Mouse (Mus musculus) heart, adult 9 months (tissue): ENCODE results near the gene Astn2.

ENCODE experiments used
- DNase-seq, 2 experiments: peaks; one replicate each; pipeline ENCODE4 v3.0.0; 2022; ENCODE audit warnings: low spot score in 2 of 2

Astn2 gene

DNA sequence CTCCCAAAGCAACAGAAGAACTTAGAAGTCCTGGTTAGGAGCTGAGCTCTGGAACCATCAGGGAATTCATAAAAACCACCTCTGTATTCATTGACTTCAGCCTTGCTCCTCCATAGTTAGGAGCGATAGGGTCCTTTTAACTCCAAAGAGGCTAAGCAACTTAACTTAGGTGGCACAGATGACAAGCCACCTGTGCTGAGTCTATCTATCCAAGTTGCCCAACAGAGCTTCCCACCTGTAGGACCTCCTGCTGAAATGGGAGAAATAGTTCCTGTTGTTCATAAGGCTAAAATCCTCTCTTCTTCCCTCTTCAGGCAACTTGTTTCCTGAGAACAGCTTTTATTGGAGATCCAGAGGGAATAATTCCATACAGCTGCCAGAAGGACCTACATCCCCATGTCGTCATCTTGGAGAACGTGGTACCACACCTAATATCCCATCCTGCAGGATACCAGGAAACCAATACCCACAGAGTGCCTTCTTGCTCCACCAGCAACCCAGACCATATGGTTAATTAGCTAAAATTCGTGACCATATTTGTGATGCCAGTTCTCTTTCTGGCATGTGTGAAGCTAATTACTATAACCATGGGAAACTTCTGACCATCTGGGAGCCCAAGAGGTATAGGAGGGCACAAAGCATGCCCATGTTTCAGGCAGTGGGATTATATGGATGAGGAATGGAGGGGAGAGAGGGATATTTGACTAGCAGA is 730.0 kb downstream of the Astn2 start:
- no peak for DNase-seq

DNA sequence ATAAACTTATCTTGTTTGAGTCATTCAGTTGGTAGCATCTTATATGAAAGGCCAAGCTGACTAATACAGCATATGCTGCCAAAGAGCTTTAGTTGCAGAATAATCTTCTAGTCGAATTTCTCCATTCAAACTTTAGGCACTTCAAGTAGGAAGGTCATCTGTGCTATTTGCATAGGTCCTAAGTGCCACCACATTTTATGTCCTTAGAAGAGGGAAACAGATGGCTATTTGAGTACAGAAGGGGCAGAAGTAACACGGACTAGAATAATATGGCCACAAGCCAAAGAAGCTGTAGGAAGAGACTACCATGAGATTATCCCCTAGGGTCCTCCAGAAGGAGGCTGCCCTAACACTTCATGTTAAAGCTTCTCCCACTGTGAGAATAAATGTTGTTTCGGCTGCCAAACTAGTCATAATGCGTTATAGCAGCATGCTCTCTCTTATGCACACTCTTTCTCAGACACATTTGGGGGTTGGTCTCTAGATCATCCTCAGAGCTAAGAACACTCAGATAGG is 730.9 kb downstream of the Astn2 start:
- DNase-seq, result no peak

DNA sequence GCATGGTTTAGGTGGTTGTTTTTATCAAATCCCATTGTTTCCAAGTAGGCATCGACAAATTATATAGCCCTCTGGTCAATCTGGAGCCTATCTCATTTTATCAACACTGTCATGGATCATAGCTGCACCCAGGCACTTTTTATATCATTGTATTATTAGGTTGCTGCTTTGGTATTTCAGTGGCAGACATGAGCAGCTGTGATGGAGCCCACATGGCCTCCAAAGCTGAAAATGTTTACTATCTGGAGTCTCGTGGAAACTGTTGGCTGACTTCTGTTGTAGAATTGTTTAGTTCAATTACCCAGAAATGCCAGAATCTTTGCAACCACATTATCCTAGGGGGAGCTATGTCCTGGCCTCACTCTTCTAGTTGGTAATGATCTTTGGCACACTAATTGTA is 732.1 kb downstream of the Astn2 start:
- DNase-seq, result no peak

DNA sequence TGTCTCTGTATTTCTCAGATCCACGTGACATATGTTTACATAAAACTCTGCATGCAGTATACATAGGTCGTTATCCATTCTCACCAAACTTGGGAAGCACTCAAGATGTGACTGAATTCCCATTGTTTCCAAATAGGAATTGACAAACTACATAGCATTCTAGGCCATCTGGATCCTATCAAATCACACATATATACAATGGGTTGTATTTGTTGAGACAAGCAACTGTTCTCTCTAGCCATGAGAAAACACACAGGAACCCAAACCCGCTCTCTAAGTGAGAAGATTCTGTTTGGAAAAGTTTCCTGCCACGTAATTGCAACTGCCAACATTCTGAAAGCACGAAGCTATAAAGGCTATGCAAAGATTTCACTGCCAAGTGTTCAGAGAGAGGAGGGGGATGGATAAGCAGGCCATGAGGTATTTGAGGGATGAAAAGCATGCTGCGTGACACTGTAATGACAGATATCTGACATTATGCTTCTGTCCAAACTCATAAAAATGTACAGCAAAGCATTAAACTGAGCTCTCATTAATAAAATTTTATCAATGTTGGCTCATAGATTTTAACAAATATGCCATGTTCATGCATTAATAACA is 732.7 kb downstream of the Astn2 start:
- no peak for DNase-seq

DNA sequence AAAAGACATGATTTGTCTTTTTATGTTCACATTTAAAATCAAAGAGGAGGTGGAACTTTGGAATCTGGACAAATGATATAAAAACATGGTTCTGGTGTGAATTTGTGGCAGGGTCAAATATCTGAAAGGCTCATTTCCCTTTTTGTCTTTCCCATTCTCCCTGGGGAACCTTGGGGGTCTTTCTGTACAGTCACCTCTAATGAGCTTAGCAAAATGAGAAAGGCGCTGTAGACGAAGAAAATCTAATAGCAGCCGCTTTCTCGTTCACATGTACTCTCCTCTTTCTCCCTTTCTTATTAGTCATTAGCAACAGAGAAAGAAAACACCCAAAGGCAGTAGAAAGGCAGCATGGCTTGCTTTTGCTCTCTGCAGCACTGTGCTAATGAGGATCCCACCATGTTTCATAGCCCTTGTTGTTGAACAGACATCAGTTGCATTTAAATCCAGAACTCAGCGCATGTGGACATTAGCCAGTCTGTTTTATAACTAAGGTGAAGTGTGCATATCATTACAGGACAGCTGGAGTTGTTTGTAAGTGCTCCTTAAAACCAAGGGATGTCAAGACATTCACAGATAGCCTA is 737.3 kb downstream of the Astn2 start:
- DNase-seq, result no peak

DNA sequence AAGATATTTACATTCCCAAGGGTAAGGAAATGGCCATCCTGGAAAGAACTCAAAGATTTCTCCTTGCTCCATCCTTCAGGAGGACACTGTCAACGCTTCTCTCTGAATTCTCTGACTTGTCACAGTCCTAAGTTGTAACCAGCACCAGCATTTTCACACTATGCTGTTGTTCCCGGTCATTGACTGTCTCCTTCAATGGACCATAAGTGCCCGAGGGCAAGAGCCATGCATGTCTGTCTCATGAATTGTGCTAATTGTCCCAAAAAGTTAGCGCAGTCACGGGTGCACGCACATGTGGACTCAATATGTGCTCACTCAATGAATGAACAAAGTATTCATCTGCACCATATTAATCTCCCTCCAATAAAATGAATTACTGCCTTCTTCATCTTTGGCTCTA is 741.2 kb downstream of the Astn2 start:
- no peak for DNase-seq

DNA sequence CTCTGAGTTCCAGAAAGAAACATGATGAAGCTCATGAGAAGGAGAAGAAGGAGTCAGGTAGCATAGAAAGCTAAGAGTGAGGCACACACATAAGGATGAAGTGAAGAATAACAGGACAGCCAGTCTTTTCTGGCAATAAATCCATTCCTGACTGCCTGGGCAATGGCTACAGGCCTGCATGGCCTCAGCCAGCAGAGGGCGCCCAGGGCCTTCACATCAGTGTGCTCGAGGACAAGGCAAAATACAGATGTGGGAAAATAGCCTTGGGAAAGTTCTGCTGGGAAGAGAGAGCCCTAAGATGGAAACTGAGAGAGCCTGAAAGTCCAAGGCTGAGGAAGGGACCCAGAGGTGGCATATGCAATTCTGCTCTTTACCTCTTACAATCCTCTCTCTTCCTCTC is 749.7 kb downstream of the Astn2 start:
- DNase-seq, result peak; percentile 6 to 41

DNA sequence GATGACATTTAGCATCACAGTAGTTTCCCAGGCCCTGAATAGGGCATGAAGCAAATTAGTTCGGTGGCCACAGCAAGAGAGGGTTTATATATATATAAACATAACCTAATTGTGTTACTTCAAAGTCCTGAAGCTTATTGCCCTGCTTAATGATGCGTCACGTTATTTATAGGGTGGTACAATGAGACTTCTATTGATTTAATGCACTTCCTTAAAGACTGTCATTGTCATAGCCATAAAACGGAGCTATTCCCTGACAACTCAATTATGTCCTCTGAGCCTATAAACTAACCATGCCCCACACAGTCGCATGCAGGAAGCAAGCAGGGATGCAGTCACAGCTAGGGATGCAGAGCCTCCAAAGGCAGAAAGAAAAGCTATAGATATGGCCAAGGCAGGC is 761.8 kb downstream of the Astn2 start:
- no peak for DNase-seq

DNA sequence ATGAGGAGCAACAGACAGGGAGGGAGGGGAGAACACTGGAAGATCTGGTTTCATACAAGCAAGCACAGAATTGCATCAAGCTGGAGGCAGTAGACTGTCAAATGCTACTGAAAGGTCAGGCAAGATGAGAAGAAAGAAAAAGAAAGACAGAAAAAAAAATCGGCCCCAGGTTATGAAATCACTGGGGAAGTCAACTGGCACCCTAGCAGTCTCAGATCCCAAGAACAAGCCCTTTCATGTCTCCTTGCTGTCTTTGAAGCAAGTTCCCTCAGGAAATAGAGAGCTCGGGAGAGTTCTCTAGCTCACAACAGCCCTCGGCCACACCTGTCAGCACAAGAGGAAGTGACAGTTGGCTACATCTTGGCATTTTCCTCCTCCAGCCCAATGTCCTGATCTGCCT is 766.2 kb downstream of the Astn2 start:
- no peak for DNase-seq

DNA sequence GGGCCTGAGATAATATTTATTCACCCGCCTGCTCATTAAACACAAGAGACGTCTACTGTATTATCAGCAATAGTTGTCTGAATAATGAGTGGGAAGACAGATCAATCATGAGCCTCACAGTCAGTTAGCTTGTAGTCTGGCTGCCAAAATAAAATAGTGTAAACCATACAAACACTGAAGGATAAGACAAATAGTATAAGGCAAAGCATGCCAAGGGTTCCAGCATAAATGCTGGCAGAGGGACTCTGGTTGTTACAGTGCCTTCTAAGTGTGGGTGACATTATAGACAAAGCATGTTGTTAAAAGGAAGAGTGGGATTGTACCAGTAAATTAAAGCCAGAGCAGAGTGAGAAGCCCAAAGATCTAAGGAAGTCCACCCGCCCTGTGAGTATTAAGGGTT is 784.3 kb downstream of the Astn2 start:
- DNase-seq, result no peak

DNA sequence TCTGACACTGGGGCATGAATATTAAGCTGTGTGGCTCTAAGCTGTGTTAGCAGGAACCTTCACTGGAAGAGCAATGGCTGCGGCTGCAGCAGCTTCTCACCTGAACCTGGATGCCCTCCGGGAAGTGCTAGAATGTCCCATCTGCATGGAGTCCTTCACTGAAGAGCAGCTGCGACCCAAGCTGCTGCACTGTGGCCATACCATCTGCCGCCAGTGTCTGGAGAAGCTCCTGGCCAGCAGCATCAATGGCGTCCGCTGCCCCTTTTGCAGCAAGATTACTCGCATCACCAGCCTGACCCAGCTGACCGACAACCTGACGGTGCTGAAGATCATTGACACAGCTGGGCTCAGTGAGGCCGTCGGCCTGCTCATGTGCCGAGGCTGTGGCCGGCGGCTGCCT is 791.3 kb downstream of the Astn2 start:
- no peak for DNase-seq

DNA sequence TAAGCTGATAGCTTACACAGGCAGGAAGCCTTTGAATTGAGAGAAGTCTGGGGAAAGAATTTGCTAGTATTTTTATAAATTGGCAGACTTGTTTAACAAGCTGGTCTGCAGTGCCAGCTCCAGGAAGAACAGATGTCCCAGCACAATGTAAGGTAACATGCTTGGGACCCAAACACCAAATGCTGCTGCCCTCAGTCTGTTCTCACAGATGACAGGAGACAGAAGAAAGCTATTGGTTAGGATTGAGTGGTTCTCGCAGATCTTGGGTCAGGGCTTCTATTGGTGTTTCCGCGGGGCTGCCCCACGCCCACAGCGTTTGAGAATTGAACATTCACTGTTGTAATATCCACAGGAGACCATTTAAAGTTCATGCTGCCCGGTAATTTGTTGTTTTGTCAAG is 793.5 kb downstream of the Astn2 start:
- DNase-seq, result no peak

DNA sequence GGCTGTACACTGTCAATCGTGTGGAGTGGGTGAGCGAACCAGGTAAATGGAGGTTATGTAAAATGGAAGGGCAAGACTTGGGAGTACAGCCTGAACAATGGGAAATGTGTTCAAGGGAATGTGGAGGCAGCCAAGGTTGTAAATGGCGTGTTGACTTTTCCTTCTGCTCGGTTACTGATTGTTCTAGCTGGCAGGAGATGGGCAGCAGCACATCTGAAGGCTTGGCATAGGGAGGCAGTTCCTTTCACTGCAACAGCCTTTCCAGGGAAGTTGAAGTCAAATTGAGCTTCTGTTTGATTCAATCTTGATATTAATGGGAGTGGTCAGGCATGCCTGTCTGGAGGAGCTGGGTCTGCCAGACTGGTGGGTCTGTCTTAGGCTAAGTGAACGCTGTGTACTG is 794.1 kb downstream of the Astn2 start:
- no peak for DNase-seq

DNA sequence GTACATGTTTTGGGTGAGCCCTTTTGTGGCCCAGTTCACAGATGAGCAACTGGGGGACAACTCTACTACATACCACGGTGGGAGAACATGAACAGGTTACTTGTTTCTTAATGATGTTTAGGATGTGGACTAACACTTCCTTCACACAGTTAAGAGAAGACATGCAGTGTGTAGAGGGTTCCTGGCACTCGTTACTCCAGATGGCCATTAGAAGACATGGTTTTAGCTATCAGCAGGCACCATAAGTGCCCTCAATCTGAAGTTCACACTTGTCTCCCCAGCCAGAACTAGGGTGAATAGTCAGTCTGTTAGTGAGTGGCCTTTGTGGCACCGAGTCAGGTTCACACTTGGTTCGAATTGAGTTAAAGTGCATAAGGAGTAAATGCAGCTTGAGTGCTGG is 796.3 kb downstream of the Astn2 start:
- DNase-seq, result no peak

DNA sequence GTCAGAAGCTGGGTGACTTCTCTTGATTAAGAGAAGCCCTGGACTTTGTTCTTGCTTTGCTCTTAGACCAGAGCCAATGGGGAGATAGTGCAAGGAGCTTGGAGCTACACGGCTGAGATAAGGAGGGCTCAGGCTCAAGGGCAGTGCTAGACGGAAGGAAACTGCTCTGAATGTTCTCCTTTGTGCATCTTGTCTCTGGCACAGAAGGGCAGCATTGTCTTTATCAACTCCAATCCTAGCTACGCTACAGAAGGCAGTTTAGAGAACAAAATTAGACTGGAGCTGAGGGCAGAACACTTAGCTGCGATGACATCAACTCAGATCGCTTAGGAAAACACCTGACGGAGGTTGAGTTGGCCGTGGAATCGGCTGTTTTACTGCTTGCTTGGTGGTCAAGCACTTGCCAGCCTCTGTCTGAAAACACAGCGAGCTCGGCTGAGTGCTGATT is 797.2 kb downstream of the Astn2 start:
- no peak for DNase-seq

DNA sequence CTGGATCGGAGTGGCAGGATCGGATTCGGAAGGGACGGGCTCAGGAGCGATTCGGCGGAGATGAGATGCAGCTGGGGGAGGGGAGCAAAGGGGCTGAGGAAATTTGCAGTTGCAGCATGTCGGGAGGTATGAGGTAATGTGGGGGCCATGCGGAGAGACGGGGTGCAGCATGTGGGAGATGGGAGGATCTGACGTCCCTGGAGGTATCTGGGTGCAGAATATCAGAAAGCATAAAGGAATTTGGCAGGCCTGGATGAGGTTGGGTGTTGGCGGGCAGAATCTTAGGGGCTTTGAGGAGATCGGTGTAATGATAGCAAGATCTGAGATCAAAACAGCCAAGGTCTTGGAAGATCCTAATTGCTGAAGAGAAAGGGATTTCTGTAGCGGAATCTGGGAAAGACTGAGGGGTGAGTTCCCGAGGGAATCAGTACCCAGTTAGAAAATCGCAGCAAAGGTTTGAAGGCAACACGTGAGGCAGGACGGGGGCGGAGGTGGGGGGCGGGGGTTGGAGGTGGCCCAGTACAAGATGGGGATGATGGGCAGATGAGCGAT is 799.2 kb downstream of the Astn2 start:
- peak in 1 of 2 experiments; percentile 21 for DNase-seq

DNA sequence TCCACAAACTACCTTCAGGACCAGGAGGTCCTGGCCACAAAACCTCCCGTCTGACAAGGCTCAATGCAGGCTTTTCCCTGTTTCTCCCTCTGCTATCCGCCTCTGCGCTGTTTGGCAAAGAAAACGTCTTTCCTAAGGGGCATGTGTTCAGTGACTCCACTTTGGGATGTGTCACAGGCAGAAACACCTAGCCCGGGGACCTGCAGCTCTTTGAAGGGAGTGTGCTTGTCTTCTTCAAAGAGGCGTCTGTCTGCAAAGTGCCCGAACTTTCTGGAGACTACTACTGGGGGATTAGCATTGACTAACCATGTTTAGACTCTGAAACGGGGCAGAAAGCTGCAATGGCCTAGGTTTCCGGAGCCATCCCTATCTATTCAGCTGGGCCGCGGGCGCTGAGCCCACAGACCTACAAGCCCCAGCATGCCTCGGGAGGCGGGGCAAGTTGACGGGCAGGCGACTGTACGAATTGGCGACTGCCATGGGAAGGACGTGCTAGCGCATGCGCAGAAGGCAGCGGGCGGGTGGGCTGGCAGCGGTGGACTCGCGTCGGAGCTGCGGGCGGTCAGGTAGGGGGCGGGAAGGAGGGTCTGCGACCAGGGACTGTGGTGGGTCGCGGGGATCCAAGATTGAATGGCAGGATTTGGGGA is 799.8 kb downstream of the Astn2 start, which contains the start of gene Trim32:
TSS of gene Trim32 (plus strand) at position 483 of the 647 bp plus-strand sequence.
- peak; percentile 98 for DNase-seq

DNA sequence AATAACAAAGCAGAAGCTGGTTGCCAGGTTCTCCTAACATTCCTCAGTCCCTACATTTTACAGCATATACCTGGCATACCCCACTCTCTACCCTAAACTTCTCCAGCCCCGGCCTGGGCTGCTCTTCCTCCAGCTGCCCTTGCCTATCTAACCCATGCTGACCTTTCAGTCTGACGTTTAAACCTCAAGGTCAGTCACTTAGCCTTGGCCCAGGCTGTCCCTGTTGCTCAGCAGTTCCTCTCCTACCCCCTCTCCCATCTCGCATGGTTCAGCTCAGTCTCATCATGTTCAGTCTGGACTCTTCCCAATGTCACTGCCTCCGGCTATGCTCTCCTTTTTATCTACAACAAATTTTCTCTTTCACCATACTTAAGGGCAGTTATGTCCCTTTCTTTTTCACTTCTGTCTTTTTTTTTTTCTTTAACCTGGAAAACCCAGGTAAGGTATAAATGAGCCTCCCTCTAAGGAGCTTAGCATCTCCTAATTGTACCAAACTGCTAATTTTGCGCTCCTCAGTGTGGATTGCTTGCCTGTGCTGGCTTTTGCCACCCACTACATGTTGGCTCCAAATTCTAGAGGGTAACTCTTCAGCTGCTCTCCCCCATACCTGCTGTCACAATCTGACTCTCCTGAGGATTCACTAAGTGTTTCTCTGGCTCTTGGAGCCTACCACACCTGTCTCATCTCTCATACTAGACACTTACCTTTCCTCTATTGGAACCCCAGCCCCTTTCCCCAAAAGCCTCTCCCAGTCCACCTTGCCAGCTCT is 809.6 kb downstream of the Astn2 start:
- no peak for DNase-seq

DNA sequence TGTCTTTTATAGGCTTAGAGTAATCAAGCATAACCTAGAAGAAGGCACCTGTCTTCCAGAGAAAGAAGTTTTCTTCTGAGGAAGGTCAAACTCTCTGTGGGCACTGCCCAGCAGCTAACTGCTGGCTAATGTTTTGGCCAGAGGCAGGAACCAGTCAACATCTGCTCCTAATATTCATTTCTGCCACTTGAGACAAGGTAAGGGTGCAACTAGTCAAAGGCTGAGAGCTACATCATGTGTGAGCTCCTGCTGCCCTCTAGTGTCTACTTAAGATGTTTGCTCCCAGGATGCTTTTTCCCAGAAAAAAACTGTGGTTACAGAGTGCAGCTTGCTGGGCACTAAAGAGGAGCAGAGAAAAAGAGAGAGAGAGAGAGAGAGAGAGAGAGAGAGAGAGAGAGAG is 814.6 kb downstream of the Astn2 start:
- DNase-seq, result peak in 1 of 2 experiments; percentile 23

DNA sequence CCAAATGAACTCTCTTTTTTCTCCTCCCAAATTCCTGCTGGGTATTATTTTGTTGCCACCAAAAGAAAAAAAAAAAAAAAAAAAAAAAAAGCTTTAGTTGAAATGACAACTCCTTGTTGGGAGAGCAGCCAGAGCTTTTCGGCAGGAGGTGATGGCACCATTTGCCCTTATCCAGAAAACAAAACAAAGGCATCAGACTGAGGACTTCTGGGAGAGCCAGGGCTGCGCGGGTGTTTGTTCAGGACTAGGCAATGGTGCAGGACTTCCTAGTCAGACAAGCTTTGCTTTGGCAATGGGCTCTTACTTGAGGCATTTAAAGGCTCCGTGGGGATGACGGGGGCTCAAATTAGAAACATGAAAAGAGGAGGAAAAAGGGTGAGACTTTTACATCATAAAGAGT is 817.5 kb downstream of the Astn2 start:
- no peak for DNase-seq

DNA sequence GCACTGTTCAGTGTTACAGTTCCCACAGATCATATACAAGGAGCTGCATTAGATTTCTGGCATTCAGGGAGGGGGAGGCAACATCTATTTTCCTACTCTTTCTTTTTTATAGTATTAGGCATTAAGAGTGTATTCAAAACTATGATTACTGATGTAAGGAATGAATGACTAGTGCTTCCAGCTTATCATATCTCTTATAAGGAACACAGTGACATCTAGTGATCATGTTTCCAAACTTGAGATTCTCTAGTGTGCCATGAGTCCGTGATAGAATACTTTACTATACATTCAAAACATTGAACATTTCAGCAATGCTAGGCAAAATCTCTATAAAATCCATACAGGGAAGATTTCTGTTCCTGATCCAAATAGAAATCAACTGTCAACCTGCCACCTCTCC is 824.2 kb downstream of the Astn2 start:
- no peak for DNase-seq
